Mouse (Mus musculus): ENCODE data around the gene Myo5a. TPM values are rescaled to one million over a fixed set of nuclear protein-coding genes. Genes with fewer than 3 reads are reported as not detected.

Myo5a gene
- polyA plus RNA-seq (2017; shearing (Covaris generic)), result 10 to 100 TPM; 16.5 to 19.1 TPM

DNA sequence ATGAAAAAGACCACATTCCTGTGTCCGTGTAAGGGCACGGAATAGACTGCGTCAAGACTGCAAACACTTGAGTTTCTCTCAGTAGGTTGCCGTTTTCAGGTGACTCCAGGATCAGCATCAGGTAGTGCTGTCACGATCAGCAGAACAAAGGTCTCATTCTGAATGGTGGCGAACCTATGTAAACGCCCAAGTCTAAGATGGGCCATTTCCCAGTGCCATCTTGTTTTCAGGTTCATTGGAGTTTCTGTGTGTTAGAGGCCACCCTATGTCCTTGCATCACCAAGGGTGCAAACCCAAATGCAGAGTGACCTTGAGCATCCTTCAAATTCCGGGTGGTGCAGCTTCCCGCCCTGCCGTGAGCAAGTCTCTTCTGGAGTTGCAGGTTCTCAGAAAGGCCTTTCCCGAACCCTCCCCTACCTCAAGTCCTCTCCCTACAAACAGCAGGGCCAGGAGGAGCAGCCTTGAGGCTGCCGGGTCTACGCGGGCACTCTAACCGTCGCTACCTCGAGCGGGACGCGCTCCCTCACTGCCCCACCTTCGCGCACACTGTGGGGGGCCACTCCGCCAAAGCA lies at the start of gene Myo5a:
TSS of gene Myo5a (plus strand) at position 559 of the 572 bp plus-strand sequence.

GRCm38 (mm10) chr9:75037451-75038356 lies 33.1 kb upstream of the Myo5a start, which contains the start of gene Arpp19:
TSS of gene Arpp19 (plus strand) at chr9:75037614.

GRCm38 (mm10) chr9:75231841-75232746 lies 161.3 kb downstream of the Myo5a start, which contains the start of gene Myo5c:
TSS of gene Myo5c (plus strand) at chr9:75232020.

Other genes starting within 250 kb of the Myo5a start
- under 1 TPM in 1 of 2 experiments, not detected in 1; 0.50 TPM for gene Onecut1, start 209.1 kb upstream of the Myo5a start, polyA plus RNA-seq (2017; shearing (Covaris generic))
- 10 to 100 TPM; 34.6 to 45.1 TPM for gene Fam214a, start 118.1 kb upstream of the Myo5a start, polyA plus RNA-seq (2017; shearing (Covaris generic))
- 100 to 1,000 TPM; 285 to 287 TPM for gene Arpp19, start 33.4 kb upstream of the Myo5a start, polyA plus RNA-seq (2017; shearing (Covaris generic))
- gene Myo5c, start 161.0 kb downstream of the Myo5a start, polyA plus RNA-seq (2017; shearing (Covaris generic)), result 1 to 10 TPM; 1.2 to 1.8 TPM
- gene Gnb5, start 235.3 kb downstream of the Myo5a start, polyA plus RNA-seq (2017; shearing (Covaris generic)), result 1 to 10 TPM; 3.6 to 8.5 TPM